ENCODE assay signal across 8 mouse cellular contexts in the genomic region with DNA sequence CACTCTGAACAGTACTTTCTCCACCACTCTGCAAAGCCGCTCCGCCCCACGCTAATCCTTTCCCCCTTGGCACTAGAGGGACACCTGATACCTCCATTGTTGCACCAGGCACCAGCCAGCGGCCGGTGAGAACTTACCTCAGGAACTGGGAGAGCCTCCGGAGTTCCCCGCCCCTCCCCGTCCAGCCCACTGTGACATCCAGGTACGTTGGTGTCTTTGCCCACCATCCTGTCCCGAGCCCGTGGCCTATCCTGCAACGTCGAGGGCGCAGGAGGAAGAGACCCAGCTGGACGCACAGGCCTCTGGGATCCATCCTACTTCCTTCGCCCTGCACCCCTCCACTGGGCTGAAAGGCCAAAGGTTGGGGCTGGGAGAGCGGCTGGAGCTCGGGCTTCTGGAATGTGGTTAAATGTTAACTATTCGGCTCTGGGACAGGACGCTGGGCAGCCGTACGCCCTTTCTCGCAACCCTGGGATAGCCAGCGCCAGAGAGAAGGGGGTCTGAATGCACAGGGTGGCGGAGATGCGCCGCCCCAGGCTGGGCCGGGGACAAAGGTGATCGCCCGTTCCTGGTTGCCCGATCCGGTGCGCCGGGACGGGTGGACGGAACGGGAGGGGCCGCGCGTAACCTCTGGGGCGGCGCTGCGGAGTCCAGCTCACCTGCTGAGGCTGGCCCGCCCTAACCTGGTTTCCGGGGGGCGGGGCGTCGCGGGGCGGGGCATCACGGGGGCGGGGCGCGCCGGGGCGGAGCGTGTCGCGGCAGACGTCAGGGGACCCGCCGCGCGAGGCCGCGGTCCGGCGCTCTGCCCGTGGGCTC. TPM values are rescaled to one million over a fixed set of nuclear protein-coding genes. Genes with fewer than 3 reads are reported as not detected.
DNase-seq lines count a peak whose midpoint lies in the region; ATAC-seq and TF ChIP-seq lines count a peak whose summit lies in the region.

No protein-coding gene starts in this region.

- 4% methylated on average over 69 of the region's 69 CpGs for WGBS in limb, embryonic 10.5 days
- under 1% methylated on average over 51 of the region's 69 CpGs for WGBS in midbrain, embryonic 11.5 days

- DNase-seq in CD4-positive helper T cell, adult 2 months (ENCODE audit: low read depth, low spot score): peak; percentile 73
- peak; percentile 79 for DNase-seq in Muller cell, postnatal 12 days (ENCODE audit: inconsistent ontology term)
- DNase-seq in embryo, embryonic 10.5 days (ENCODE audit: low spot score): peak; percentile 39
- peak; percentile 34 to 39 for DNase-seq in heart, postnatal 36 days
- DNase-seq in limb, embryonic 10.5 days (ENCODE audit: low spot score): peak; percentile 84
- peak; percentile 91 for DNase-seq in midbrain, embryonic 11.5 days (ENCODE audit: low spot score, missing footprints)
- DNase-seq in layer of hippocampus, adult 8-10 months (ENCODE audit: low spot score in 2 of 2): no peak

- H3K27ac ChIP-seq in limb, embryonic 10.5 days: peak overlapping the region; percentile 86
- H3K27ac ChIP-seq in midbrain, embryonic 11.5 days (ENCODE audit: low read depth, low read length): no peak overlapping the region
- peak overlapping the region; percentile 85 for H3K27ac ChIP-seq in testis, adult 2 months (ENCODE audit: control insufficient read depth, insufficient read depth, low read depth, low read length)

- no peaks in the 10 kb centered on the region for H3K9me3 ChIP-seq in limb, embryonic 10.5 days (replicated peaks)
- H3K9me3 ChIP-seq in midbrain, embryonic 11.5 days (ENCODE audit: control insufficient read depth, low read length): no peaks in the 10 kb centered on the region

- H3K27me3 ChIP-seq in limb, embryonic 10.5 days (ENCODE audit: low read depth, poor library complexity, severe bottlenecking): peaks cover 64% of the 10 kb centered on the region
- peaks cover 30% of the 10 kb centered on the region for H3K27me3 ChIP-seq in midbrain, embryonic 11.5 days (ENCODE audit: control insufficient read depth, insufficient read depth, low read length)
- no peaks in the 10 kb centered on the region for H3K27me3 ChIP-seq in testis, adult 2 months (ENCODE audit: control insufficient read depth, insufficient read depth, low read length)

- H3K4me3 ChIP-seq in limb, embryonic 10.5 days: peak overlapping the region; percentile 88
- peak overlapping the region; percentile 74 for H3K4me3 ChIP-seq in midbrain, embryonic 11.5 days (ENCODE audit: low read depth, low read length)
- peak overlapping the region; percentile 87 for H3K4me3 ChIP-seq in testis, adult 2 months (ENCODE audit: control insufficient read depth, low read depth, low read length)

- H3K4me2 ChIP-seq in midbrain, embryonic 11.5 days: peak overlapping the region; percentile 100

- intact Hi-C loops in heart, postnatal 36 days (cut with DNase I): no loop called here

- 0 out of 2 replicates have a peak, but pooled peaks cover 3% of the 10 kb centered on the region for H3K36me3 ChIP-seq in limb, embryonic 10.5 days
- H3K36me3 ChIP-seq in midbrain, embryonic 11.5 days (ENCODE audit: control insufficient read depth, insufficient read depth, low read length): no peaks in the 10 kb centered on the region
- H3K36me3 ChIP-seq in testis, adult 2 months (ENCODE audit: control insufficient read depth, insufficient read depth, low read length): no peaks in the 10 kb centered on the region

- peak; percentile 29 for ATAC-seq in midbrain, embryonic 11.5 days (ENCODE audit: low FRiP score)

- no peak for TF ChIP-seq CTCF in testis, adult 2 months (IDR thresholded peaks at IDR 0.05; ENCODE audit: control insufficient read depth, insufficient read depth, insufficient replicate concordance, low read depth, low read length)

- H3K4me1 ChIP-seq in limb, embryonic 10.5 days: peaks cover 28% of the 10 kb centered on the region
- H3K4me1 ChIP-seq in midbrain, embryonic 11.5 days (ENCODE audit: control insufficient read depth, insufficient read depth, low read length): peaks cover 9% of the 10 kb centered on the region
- H3K4me1 ChIP-seq in testis, adult 2 months (ENCODE audit: control insufficient read depth, insufficient read depth, low read length): peaks cover 15% of the 10 kb centered on the region

- no peak for TF ChIP-seq POLR2A in testis, adult 2 months (IDR thresholded peaks at IDR 0.05; ENCODE audit: control insufficient read depth, low read depth, low read length)

- H3K9ac ChIP-seq in midbrain, embryonic 11.5 days (ENCODE audit: low read length): peak overlapping the region; percentile 71

RNA-seq across cellular contexts. Expression of a gene that starts 1.4 kb away (rescaled TPM):
- total RNA-seq in heart, postnatal 36 days (2021): 10 to 100 TPM in 1 of 2 experiments, 1 to 10 TPM in 1; 9.2 to 11.3 TPM
- 6.7 and 12.3 TPM in 2 replicates for polyA plus RNA-seq in limb, embryonic 10.5 days (2016; fragmentation: Nextera tagmentation; extraction: Ambion mirVana)
- polyA plus RNA-seq in midbrain, embryonic 11.5 days (2014; fragmentation: Nextera tagmentation; extraction: Ambion mirVana): 5.2 and 5.5 TPM in 2 replicates
- polyA plus RNA-seq in testis, adult 2 months (2012; rRNA removed): 27.4 and 28.8 TPM in 2 replicates
- total RNA-seq in layer of hippocampus, adult 8-10 months (2022): 100 to 1,000 TPM; 190 to 216 (median 203) TPM

RNA-seq across cellular contexts. Expression of a gene that starts 38.8 kb away (rescaled TPM):
- total RNA-seq in heart, postnatal 36 days (2021): 1 to 10 TPM; 6.1 to 8.9 TPM
- 2.1 and 3.5 TPM in 2 replicates for polyA plus RNA-seq in limb, embryonic 10.5 days (2016; fragmentation: Nextera tagmentation; extraction: Ambion mirVana)
- polyA plus RNA-seq in midbrain, embryonic 11.5 days (2014; fragmentation: Nextera tagmentation; extraction: Ambion mirVana): 3.5 and 4.2 TPM in 2 replicates
- 4.0 TPM in 2 replicates for polyA plus RNA-seq in testis, adult 2 months (2012; rRNA removed)
- total RNA-seq in layer of hippocampus, adult 8-10 months (2022): 10 to 100 TPM in 2 of 4 experiments, 1 to 10 TPM in 2; 7.3 to 36.6 (median 21.0) TPM

RNA-seq across cellular contexts. Expression of a gene that starts 43.0 kb away (rescaled TPM):
- total RNA-seq in heart, postnatal 36 days (2021): 1 to 10 TPM; 4.7 to 5.7 TPM
- 1.4 and 2.7 TPM in 2 replicates for polyA plus RNA-seq in limb, embryonic 10.5 days (2016; fragmentation: Nextera tagmentation; extraction: Ambion mirVana)
- polyA plus RNA-seq in midbrain, embryonic 11.5 days (2014; fragmentation: Nextera tagmentation; extraction: Ambion mirVana): 4.8 and 5.1 TPM in 2 replicates
- polyA plus RNA-seq in testis, adult 2 months (2012; rRNA removed): 49.9 and 55.5 TPM in 2 replicates
- total RNA-seq in layer of hippocampus, adult 8-10 months (2022): 1 to 10 TPM in 3 of 4 experiments, under 1 TPM in 1; 0.98 to 2.2 (median 1.1) TPM

RNA-seq across cellular contexts. Expression of a gene that starts 46.9 kb away (rescaled TPM):
- 100 to 1,000 TPM; 184 to 212 TPM for total RNA-seq in heart, postnatal 36 days (2021)
- polyA plus RNA-seq in limb, embryonic 10.5 days (2016; fragmentation: Nextera tagmentation; extraction: Ambion mirVana): 59.3 and 82.8 TPM in 2 replicates
- 62.5 and 82.6 TPM in 2 replicates for polyA plus RNA-seq in midbrain, embryonic 11.5 days (2014; fragmentation: Nextera tagmentation; extraction: Ambion mirVana)
- 28.3 and 29.1 TPM in 2 replicates for polyA plus RNA-seq in testis, adult 2 months (2012; rRNA removed)
- total RNA-seq in layer of hippocampus, adult 8-10 months (2022): 100 to 1,000 TPM; 153 to 162 (median 161) TPM

Comparison
In these comparisons a context has a peak if more than half of its experiments do, and no peak if none do; other contexts are left out.
1. DNase-seq: peak in CD4-positive helper T cell, adult 2 months (single experiment), Muller cell, postnatal 12 days (single experiment), embryo, embryonic 10.5 days (single experiment), heart, postnatal 36 days (2 of 2), limb, embryonic 10.5 days (single experiment) and midbrain, embryonic 11.5 days (single experiment); none in layer of hippocampus, adult 8-10 months (0 of 2).
2. Peak in every context shown above with its lines, with median percentiles within 50 percentile points of each other: H3K4me3 ChIP-seq.